Mouse (Mus musculus): ENCODE data around the gene Hnrnph3.
"Not testable (repeated sequence)": the region's sequence is repeated elsewhere in the genome, so short reads cannot be mapped to it uniquely, and the experiment has no call there.

Gene Hnrnph3

DNA sequence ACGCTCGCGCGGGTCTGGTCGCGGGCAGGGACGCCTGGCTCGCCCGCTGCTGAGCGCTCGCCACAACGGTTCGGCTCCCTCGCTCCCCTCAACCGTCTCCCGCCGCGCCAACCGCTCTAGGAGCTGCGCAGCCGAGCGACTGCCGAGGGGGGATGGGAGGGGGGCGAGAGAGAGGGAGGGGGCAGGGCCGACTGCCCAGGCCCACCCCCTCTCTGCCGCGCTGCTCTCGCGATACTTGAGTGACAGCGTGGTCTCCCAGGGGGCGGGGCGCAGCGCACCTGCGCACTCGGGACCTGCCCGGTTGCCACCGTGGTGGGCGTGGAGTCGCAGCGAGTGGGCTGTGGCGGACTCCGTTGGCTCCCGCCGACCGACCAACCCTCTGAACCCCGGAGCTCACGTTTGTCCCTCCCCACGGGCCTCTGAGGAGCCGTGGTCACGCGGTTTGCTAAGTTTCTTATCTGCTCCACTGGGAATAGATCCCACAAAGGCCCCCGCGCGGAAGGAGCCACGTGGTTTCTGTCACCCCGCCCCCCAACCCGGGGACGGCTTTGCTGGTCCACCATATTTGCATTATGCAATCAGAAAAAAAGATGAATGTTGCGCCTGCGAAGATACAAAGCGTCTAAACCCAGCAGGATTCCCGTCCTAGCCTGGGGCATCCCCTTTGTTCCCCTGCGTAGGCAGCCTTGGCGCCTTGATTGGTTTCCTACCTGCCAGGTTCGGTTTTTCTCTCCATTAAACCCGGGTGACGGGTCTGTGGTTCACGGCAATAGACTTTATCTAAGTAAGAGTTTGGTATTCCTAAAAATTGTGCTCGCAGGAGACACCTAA lies at the start of gene Hnrnph3, which contains the start of gene Pbld2:
TSS of gene Hnrnph3 (minus strand) at position 469 of the 831 bp plus-strand sequence.
TSS of gene Pbld2 (plus strand) at position 567 of the 831 bp plus-strand sequence.
- DNase-seq (ENCODE audit: low spot score): peak; percentile 98

GRCm38 (mm10) chr10:63065988-63066387 lies 42.0 kb upstream of the Hnrnph3 start:
- DNase-seq (ENCODE audit: low spot score): peak; percentile 79

GRCm38 (mm10) chr10:63065561-63065960 lies 41.5 kb upstream of the Hnrnph3 start:
- DNase-seq (ENCODE audit: low spot score): peak; percentile 8

DNA sequence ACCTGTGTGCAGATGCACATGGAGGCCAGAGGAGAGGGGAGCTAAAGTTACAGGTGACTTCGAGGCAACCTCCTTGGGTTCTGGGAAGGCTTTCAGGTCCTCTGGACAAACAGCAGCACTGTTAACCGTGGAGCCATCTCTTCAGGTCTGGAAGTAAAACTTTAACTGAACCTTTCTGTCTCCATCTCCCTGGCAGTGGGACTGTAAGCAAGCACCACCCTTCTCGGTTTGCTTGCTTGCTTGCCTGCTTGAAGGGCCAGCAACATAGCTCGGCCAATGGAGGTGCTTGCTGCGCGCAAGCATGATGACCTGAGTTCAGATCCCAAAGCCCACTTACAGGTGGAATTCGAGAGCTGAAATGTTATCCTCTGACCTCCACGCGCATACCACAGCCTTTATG lies 40.5 kb upstream of the Hnrnph3 start:
- no peak for DNase-seq (ENCODE audit: low spot score)

GRCm38 (mm10) chr10:63063365-63063764 lies 39.3 kb upstream of the Hnrnph3 start:
- no peak for DNase-seq (ENCODE audit: low spot score)

- no peak for DNase-seq (ENCODE audit: low spot score)
Observed at GRCm38 (mm10) chr10:63062696-63063095, 38.7 kb upstream of the Hnrnph3 start.

GRCm38 (mm10) chr10:63061266-63061665 lies 37.2 kb upstream of the Hnrnph3 start:
- DNase-seq (ENCODE audit: low spot score): no peak

- DNase-seq (ENCODE audit: low spot score): peak; percentile 21
Observed at GRCm38 (mm10) chr10:63060406-63060805, 36.4 kb upstream of the Hnrnph3 start.

DNA sequence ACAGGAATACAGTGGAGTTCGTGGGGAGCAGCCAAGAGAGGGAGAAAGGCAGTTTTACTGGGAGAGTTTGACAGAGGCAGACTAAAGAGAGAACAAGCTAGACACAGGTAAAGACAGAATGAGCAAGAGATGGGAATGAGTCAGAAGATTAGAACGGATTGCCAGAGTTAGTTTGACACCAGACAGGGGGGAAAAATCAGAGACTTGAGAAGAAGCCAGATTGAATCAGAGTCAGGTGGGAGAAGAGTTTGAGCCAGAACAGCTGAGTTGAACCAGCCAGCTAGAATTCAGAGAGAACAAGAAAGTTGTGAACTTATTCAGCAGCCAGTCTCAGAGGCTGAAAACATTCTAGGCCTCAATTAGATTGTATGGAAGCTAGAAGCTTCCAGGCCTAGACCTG lies 35.8 kb upstream of the Hnrnph3 start, which contains the start of gene Pbld1:
TSS of gene Pbld1 (plus strand) at position 301 of the 400 bp plus-strand sequence.
- DNase-seq (ENCODE audit: low spot score): no peak

DNA sequence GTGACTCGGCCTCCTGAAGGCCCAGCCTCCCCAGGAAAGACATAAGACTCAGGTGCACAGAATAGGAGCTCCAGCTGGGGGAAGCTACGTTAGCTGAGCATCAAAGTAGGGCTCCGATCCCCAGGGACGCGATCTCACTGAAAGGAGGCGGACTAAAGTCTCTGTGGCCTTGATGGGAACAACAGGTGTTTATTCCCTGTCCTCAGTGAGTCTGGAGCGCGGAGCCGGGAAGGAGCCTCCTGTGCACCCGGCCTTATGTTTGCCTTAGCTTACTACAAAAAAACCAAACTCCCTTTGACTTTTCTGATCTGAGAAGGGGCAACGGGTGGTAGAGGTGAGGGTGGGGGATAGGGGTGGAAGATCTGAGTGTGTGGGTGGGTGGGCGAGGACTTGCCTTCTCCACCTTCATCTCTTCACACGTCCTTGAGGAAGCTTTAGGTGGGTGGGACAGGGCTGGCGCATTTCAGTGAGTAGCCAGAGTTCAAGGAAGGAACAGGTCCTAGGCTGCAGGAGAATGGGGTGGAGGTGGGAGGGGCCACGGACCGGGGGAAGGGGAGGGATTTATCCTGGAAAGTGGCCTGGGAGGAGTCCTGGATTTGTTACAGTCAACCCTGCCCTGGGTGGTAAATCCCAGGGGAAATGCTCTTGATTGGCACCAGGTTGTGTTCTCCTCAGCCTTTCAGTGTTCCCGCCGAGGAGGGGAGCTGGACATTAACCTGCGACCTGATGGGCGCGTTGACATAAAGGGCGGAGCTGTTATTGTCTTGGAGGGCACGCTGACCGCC lies 33.1 kb upstream of the Hnrnph3 start:
- DNase-seq (ENCODE audit: low spot score): no peak

GRCm38 (mm10) chr10:63054586-63054985 lies 30.6 kb upstream of the Hnrnph3 start:
- DNase-seq (ENCODE audit: low spot score): no peak

GRCm38 (mm10) chr10:63054071-63054470 lies 30.1 kb upstream of the Hnrnph3 start:
- DNase-seq (ENCODE audit: low spot score): not testable (repeated sequence)

DNA sequence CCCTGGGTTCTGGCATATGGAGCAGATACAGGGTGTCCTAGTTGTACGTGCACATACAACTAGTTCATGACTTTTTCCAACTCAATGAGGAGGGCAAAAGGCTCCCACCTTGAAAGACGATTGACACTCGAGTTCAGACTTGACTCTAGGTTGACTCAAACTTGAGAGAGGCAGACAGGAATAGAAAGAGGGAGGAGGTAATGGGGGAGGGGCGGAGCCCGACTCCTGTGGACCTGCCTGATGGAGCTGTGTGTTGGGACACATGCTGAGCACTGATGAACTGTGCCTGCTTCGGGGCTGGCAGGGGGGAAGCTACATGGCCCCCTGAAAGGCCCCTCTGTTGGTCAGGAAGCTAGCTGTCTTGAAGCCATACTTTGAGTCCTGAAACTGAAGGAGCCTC lies 29.0 kb upstream of the Hnrnph3 start:
- DNase-seq (ENCODE audit: low spot score): no peak

DNA sequence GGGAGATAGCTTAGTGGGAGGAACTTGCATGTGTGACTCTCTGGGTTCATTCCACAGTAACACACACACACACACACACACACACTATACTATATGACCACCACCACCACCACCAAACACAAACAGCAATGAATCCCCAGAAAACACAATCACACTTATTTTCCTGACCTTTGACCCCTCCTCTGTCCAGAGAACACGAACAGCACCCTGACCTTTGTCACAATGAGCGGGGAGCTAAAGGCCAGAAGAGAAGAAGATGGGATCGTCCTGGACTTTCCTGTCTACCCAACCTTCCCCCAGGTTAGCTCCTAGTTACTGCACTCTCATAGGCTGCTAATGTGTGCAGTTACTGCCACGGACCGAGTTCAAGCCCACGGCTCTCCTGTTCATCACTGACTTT lies 28.0 kb upstream of the Hnrnph3 start:
- no peak for DNase-seq (ENCODE audit: low spot score)

DNA sequence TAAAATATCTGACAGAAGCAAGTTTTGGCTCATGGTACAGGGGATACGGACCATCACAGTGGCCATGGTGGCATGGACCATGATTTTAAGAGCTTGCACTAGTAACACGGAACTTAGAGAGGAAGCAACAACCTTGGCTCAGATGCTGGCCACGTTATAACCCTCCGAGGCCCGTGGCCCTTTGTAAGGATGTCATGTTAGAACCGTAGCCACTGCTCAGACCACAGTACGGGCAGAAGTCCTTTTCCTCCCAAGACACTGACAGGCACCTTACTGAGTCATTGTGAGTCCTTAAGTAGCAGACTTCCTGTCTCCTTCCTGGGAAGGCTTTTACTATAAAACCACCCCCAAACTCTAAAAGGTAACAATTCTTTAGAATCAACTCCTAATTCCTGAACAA lies 27.2 kb upstream of the Hnrnph3 start:
- DNase-seq (ENCODE audit: low spot score): no peak

DNA sequence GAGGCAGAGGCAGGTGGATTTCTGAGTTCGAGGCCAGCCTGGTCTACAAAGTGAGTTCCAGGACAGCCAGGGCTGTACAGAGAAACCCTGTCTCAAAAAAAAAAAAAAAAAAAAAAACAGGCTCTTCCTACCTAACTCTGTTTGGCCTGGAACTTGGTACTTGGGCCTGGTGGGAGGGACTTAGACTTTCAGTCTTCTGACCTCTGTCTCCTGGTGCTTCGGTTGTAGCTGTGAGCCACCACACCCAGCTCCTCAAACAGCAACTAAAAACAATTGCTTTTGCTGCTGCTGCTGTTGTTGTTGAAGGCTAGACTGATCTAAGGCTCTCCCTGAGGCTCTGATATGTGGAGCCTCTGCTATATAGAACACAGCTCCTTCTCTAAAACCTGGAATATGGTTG lies 25.1 kb upstream of the Hnrnph3 start:
- no peak for DNase-seq (ENCODE audit: low spot score)

DNA sequence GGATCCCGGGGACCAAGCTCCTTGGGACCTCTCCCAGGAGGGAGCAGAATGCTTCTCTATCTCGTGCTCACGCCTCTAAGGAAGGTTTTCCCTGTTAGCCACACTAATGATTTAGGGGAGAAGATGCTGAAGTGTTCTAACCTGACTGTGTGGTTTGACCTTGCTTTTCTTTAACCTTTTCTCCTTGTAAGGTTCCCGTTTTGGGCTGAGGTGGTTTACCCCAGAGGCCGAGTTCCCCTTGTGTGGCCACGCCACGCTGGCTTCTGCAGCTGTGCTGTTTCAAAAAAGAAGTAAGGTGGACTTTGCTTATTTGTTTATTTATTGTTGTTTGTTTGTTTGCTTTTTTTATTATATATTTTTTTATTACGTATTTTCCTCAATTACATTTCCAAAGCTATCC lies 23.7 kb upstream of the Hnrnph3 start:
- no peak for DNase-seq (ENCODE audit: low spot score)

- no peak for DNase-seq (ENCODE audit: low spot score)
Observed at GRCm38 (mm10) chr10:63043154-63043553, 19.1 kb upstream of the Hnrnph3 start.

DNA sequence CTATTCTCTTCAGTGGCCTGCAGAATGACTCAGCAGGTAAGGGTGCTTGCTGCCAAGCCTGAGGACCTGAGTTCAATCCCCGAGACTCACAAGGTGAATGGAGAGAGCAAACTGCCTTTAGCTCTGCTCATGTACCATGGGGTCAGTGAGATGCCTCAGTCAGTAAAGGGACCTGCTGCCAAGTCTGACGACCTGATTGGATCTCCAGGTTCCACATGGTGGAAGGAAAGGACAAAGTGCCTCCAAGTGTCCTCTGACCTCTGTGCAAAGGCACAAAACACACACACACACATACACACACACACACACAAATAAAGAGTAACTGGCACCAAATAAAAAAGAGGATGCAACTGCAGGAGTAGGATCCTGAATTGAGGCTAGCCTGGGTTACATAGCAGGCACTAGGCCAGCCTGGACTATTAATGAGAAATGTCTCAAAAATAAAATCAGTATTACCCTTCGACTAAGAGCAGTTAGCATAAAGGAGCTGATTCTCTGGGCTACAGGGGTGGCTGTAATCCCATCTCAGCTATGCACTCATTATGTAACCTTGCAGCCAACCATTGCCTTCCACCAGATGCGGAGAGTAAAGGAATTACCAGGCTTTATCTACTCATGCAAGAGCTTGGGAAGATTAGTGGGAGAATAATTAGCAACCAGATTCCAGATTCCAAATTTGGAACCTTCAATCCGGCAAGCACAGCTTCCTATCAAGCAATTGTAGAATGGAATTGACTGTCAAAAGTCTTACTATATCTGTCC lies 16.0 kb upstream of the Hnrnph3 start:
- DNase-seq (ENCODE audit: low spot score): no peak

- no peak for DNase-seq (ENCODE audit: low spot score)
Observed at GRCm38 (mm10) chr10:63038571-63039320, 14.7 kb upstream of the Hnrnph3 start.

DNA sequence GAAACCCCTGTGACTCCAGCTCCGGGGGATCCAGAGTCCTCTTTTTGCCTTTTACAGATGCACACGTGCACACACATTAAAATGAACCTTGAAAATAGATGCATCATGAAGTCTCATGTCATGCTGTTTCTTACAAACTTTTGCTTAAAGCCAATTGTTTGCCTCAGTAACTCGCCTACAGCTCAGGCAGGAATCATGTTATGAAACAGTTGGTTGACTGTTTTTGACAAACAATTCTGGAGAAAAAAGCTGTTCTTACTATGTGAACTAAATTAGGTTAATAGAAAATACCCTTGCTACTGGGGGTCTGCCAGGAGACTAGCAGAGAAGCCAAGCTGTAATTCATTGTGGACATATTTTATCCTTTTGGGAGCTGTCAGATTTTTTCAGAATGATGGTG lies 8.9 kb upstream of the Hnrnph3 start:
- no peak for DNase-seq (ENCODE audit: low spot score)

DNA sequence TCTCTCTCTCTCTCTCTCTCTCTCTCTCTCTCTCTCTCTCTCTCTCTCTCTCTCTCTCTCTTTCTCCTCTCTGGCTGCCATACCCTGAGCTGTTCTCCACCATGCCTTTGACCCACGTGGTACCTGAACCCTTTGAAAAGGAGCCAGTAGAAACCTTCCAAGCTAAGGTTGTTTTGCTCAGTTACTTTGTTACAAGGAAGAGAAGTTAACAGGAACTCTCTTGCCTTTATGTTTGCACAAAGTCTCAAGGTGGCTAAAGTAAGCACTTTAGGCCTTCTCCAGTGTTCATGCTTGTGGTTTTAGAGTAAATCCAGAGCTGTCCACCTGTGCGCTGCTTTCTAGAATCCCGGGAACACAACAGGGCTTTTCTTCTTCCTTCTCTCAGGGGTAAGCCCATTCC lies 8.2 kb upstream of the Hnrnph3 start:
- no peak for DNase-seq (ENCODE audit: low spot score)

Measured in MN1 (cell line).